Mouse (Mus musculus) C2C12 (cell line): ENCODE measurements at regions not wholly inside any gene's neighbourhood (a gene's known extent, or its start where the extent isn't known, plus 50 kb on each side); places are given as distances from the start of the nearest gene placed in this dataset.

ENCODE experiments used
- H3K27me3 ChIP-seq: one replicate; pipeline ENCODE4 v1.6.1; 2011; ENCODE audit not compliant: control insufficient read depth, insufficient read depth, insufficient read length
- H3K36me3 ChIP-seq: one replicate; pipeline ENCODE4 v1.6.1; 2011; ENCODE audit not compliant: control insufficient read depth, insufficient read depth
- H3K4me3 ChIP-seq: one replicate; pipeline ENCODE4 v1.5.1; 2011; ENCODE audit warnings: mild to moderate bottlenecking, control low read depth; ENCODE audit not compliant: poor library complexity, insufficient read depth, severe bottlenecking
- H3K79me2 ChIP-seq: one replicate; pipeline ENCODE4 v1.6.1; 2011; ENCODE audit not compliant: control insufficient read depth, insufficient read depth
- H3K79me3 ChIP-seq: one replicate; pipeline ENCODE4 v1.6.1; 2011; ENCODE audit warnings: low read depth, control low read depth
- H3ac ChIP-seq: one replicate; pipeline ENCODE3; 2011; ENCODE audit warnings: low read depth; ENCODE audit not compliant: control insufficient read depth, insufficient read length
- CEBPB ChIP-seq: IDR thresholded peaks from one replicate; pipeline ENCODE4 v1.6.1; 2011; ENCODE audit warnings: low read depth, mild to moderate bottlenecking, control low read depth, moderate library complexity
- CTCF ChIP-seq: IDR thresholded peaks from one replicate; pipeline ENCODE4 v1.5.1; 2011; ENCODE audit not compliant: control insufficient read depth, insufficient read depth, insufficient read length
- FOSL1 ChIP-seq: IDR thresholded peaks from one replicate; pipeline ENCODE4 v1.8.0; 2011; ENCODE audit warnings: mild to moderate bottlenecking, low read length; ENCODE audit not compliant: poor library complexity, insufficient read depth, severe bottlenecking
- MAX ChIP-seq: IDR thresholded peaks from one replicate; pipeline ENCODE4 v1.6.1; 2011; ENCODE audit warnings: mild to moderate bottlenecking, control low read depth
- MYOD1 ChIP-seq: IDR thresholded peaks from one replicate; pipeline ENCODE4 v1.6.1; 2011; ENCODE audit warnings: low read depth; ENCODE audit not compliant: control insufficient read depth, insufficient read length
- MYOG ChIP-seq: IDR thresholded peaks from one replicate; pipeline ENCODE4 v1.6.1; 2011; ENCODE audit not compliant: control insufficient read depth, insufficient read length; ENCODE audit errors: extremely low read depth
- USF1 ChIP-seq: IDR thresholded peaks from one replicate; pipeline ENCODE4 v1.6.1; 2011; ENCODE audit warnings: low read depth, mild to moderate bottlenecking, control low read depth, moderate library complexity

DNA sequence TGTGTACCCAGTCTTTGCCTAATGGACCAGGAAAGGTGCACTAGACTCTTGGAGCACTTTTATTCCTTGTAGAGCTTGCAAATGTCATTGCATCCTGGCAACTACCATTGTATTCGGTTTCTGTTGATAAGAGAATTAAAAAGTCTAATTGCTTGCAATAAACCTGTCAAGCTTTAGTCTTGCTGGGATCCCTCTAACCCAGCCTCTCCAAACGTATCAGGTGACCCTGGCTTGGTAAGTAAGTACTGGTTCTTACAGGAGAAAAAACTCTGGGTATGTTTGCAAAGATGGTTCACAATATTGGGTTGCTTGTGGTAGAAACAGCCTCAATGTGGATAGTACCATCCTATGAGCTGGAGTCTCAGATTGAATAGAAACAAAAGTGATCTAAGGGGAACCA, 226.6 kb upstream of the BC030870 start:
- H3K4me3 ChIP-seq = no peak overlapping the region
- no peaks in the 10 kb centered on the region for H3K79me3 ChIP-seq
- no peak for TF ChIP-seq MYOG
- no peak for TF ChIP-seq FOSL1
- TF ChIP-seq CTCF = no peak
- no peak for TF ChIP-seq MYOD1
- TF ChIP-seq CEBPB = no peak
- TF ChIP-seq MAX = no peak
- TF ChIP-seq USF1 = no peak
- no peaks in the 10 kb centered on the region for H3K27me3 ChIP-seq
- H3K79me2 ChIP-seq = no peaks in the 10 kb centered on the region
- H3ac ChIP-seq = no peak overlapping the region
- no peaks in the 10 kb centered on the region for H3K36me3 ChIP-seq

DNA sequence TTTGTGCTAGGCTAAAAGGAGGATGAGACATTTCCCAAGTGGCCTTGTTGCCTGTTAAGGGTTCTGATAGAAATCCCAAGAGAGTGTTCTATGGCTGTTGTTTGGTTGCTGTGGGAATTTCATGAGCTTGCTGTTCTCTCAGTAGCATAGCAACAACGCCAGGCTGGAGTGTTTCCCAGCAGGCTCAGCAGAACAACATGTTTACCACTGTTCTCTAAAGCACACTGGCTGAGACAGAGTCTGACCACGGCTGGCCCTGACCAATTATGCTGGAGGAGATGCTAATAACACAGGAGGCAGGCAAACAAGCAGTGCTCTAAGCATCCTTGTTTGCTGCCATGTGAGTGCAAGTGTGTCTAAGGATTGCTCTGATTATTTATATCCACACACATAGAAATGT, 220.0 kb upstream of the BC030870 start:
- Histone ChIP-seq H3K4me3 (no peak overlapping the region), H3ac (no peak overlapping the region), H3K79me2 (no peaks in the 10 kb centered on the region), H3K36me3 (no peaks in the 10 kb centered on the region), H3K79me3 (no peaks in the 10 kb centered on the region), H3K27me3 (no peaks in the 10 kb centered on the region)
- TF ChIP-seq MAX (no peak), FOSL1 (no peak), USF1 (no peak), CEBPB (no peak), CTCF (no peak), MYOD1 (no peak), MYOG (no peak)

DNA sequence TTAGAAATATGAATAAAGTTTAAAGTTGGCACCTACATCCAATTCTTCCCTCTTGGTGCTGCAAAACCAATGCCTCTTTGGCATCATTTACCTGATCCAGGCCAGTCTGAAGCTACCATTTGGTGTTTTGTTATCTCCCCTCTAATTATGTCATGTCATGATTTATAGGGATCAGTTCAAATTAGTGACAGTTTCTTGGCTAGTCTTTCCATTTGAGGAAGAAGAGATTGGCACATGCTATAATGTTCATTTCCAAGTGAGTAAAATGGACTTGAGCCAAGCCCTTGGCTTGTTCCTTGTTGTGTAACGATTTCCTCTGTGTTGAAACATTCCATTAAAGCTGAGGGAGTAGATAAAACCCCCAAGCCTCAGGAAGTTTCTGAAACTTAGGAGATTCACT, 201.8 kb upstream of the BC030870 start:
- Histone ChIP-seq H3K27me3 (no peaks in the 10 kb centered on the region), H3K36me3 (no peaks in the 10 kb centered on the region), H3K79me2 (no peaks in the 10 kb centered on the region), H3K79me3 (no peaks in the 10 kb centered on the region), H3K4me3 (no peak overlapping the region), H3ac (no peak overlapping the region)
- TF ChIP-seq USF1 (no peak), MYOG (no peak), MYOD1 (no peak), CTCF (no peak), FOSL1 (no peak), CEBPB (no peak), MAX (no peak)

DNA sequence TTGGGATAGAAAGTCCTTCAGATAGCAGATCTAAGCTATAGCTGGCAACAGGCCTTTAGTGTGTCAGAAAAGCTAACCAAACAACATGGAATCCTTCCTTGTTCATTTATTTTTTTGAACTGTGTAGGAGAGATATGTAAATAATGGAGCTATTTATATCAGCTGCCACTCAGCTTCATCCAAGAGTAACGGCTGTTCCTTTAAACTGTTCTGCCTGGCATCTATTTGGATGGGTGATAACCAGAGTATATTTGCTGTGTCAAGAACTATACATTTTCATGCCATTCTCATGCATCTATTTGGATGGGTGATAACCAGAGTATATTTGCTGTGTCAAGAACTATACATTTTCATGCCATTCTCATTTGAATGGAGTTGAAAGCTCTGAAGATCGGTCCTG, 159.3 kb upstream of the BC030870 start:
- no peaks in the 10 kb centered on the region for H3K79me3 ChIP-seq
- H3K36me3 ChIP-seq = no peaks in the 10 kb centered on the region
- TF ChIP-seq USF1 (no peak), CEBPB (no peak), FOSL1 (no peak), CTCF (no peak), MYOD1 (no peak), MYOG (no peak), MAX (no peak)
- no peaks in the 10 kb centered on the region for H3K79me2 ChIP-seq
- H3K4me3 ChIP-seq = no peak overlapping the region
- no peaks in the 10 kb centered on the region for H3K27me3 ChIP-seq
- H3ac ChIP-seq = no peak overlapping the region

DNA sequence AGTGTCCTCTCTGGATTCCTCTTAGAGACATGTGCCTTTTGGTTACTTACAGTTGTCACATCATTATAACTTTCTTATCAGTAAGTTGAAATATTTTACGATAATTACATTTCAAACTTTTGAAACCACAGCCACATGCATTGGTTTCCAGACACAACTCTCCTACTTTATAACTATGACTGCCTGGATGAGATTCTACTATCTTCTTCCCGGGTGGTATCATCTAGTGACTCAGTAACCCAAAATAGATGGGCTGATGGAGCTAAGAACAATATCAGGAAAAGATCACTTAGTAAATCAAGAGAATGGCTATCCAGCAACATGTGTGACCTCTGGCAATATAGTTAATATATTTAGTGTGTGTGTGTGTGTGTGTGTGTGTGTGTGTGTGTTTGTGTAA, 151.0 kb upstream of the BC030870 start:
- Histone ChIP-seq H3K27me3 (no peaks in the 10 kb centered on the region), H3K79me3 (no peaks in the 10 kb centered on the region), H3ac (no peak overlapping the region), H3K36me3 (no peaks in the 10 kb centered on the region), H3K4me3 (no peak overlapping the region), H3K79me2 (no peaks in the 10 kb centered on the region)
- TF ChIP-seq CTCF (no peak), MYOG (no peak), FOSL1 (no peak)
